Mouse (Mus musculus): ENCODE measurements around the gene Zfyve28.

DNA sequence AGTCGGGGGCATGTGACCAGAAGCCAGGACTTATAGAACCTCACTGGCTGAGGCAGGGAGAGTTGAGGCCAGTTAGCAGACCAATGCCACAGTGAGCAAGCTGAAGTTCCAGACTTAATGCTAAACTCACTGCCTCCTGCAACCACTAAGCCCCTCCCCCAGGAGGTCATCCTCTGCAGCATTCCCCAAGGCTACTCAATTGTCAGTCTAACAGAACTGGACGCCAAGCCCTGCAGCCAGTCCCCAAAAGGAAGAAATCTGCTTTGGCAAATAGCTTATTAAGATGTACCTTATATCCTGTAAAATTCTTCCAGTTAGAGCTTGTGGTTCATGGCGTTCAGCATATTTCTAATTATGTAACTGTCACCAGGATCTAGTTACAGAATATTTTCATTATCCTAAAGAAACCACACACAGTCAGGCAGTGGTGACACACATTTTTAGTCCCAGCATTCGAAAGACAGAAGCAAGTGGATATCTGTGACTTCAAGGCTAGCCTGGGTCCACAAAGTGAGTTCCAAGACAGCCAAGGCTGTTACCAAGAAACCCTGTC lies 35.2 kb downstream of the Zfyve28 start:
- TF ChIP-seq USF1 (IDR thresholded peaks at IDR 0.05; ENCODE audit: low read depth) (no peak), POLR2A (IDR thresholded peaks at IDR 0.05; ENCODE audit: insufficient read length, low read depth) (no peak), MAX (IDR thresholded peaks at IDR 0.05; ENCODE audit: low read depth) (no peak), POLR2AphosphoS2 (IDR thresholded peaks at IDR 0.05; ENCODE audit: insufficient read length, low read depth) (no peak), TCF12 (IDR thresholded peaks at IDR 0.05; ENCODE audit: insufficient read depth, poor library complexity, severe bottlenecking) (no peak), E2F4 (IDR thresholded peaks at IDR 0.05; ENCODE audit: insufficient read depth) (no peak), CEBPB (IDR thresholded peaks at IDR 0.05; ENCODE audit: insufficient read depth, poor library complexity, severe bottlenecking) (no peak), MYOG (IDR thresholded peaks at IDR 0.05; ENCODE audit: control insufficient read depth in 1 of 3, insufficient read depth in 1 of 3, insufficient read length in 2 of 3, low read depth in 2 of 3) (no peak), MYOD1 (IDR thresholded peaks at IDR 0.05; ENCODE audit: control insufficient read depth in 1 of 3, insufficient read length in 2 of 3, low read depth in 2 of 3) (no peak), SRF (IDR thresholded peaks at IDR 0.05; ENCODE audit: control insufficient read depth, insufficient read length, low read depth) (no peak), REST (IDR thresholded peaks at IDR 0.05; ENCODE audit: insufficient read depth, insufficient read length) (no peak), TCF3 (IDR thresholded peaks at IDR 0.05; ENCODE audit: insufficient read length, low read depth) (no peak)

All from myocyte (in vitro differentiated cells).